Mouse (Mus musculus) lung, adult 18-20 months (tissue): ENCODE measurements around the gene Apeh.

Experiments used
- DNase-seq, 2 experiments: peaks; one replicate each; pipeline ENCODE4 v3.0.0; 2022; ENCODE audit warnings: mixed read lengths in 2 of 2

Apeh gene

DNA sequence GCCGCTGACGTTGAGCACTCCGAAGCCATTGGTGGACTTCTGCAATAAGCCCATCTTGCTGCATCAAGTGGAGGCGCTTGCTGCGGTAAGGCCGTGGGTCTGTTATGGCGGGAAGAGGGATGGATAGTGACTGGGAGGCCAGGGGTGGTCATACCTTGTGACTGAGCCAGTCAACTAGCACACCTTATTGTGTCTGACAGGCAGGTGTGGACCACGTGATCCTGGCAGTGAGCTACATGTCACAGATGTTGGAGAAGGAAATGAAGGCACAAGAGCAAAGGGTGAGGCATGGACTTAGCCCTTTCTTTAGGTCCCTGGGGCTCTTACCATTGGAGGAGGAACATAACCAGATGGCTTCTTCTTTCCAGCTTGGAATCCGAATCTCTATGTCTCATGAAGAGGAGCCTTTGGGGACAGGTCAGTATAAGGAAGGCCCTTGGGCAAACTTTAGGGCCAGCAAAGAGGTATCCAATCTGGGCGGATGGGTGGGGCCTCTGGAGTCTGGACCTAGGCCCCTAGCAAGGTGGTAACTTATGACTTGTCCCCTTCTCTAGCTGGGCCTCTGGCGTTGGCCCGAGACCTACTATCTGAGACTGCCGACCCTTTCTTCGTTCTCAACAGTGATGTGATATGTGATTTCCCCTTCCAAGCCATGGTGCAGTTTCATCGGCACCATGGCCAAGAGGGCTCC, 44.7 kb downstream of the Apeh start:
- DNase-seq: no peak

DNA sequence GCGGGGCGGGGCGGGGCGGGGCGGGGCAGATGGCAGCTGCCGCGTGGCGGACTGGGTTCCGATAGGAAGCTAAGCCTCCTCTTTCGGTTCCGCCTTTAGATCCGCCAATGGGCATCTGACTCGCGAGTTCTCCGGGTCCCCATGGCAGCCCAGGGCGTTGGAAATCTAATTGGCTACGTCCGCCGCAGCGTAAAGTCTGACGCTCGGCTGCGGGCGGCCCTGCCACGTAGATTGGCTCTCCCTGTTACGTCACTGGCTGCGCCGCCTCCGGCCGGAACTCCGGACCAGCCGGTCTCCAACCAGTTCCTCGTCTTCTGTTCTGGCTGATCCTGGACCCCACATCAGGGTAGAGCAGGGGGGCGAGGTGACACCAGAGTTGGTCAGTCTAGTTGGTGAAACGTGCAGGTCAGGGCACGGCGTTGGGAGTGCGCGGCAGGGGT, 45.4 kb downstream of the Apeh start, which contains the start of gene Gmppb:
Gene Gmppb, plus strand, starts transcription at position 227 of the 440 bp plus-strand sequence.
- DNase-seq: peak; percentile 98

DNA sequence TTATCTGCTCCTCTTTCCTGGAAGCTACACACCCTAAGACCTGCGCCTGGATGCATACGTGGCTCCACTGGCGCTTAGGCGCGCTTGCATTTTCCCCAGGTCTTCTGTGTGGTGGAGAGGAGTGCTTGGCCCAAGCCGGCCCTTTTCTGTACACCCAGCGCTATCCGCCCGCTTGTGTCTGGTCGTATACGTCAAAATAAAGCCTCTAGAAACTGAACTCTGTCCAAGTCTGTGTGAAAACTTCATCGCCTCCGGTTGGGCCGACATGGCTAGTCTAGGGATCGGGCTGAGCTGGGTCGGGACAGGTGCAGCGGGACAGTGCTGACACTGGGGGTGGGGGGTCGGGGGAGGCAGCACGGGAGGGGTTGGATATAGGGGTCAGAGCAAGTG, 45.8 kb downstream of the Apeh start:
- DNase-seq: no peak

DNA sequence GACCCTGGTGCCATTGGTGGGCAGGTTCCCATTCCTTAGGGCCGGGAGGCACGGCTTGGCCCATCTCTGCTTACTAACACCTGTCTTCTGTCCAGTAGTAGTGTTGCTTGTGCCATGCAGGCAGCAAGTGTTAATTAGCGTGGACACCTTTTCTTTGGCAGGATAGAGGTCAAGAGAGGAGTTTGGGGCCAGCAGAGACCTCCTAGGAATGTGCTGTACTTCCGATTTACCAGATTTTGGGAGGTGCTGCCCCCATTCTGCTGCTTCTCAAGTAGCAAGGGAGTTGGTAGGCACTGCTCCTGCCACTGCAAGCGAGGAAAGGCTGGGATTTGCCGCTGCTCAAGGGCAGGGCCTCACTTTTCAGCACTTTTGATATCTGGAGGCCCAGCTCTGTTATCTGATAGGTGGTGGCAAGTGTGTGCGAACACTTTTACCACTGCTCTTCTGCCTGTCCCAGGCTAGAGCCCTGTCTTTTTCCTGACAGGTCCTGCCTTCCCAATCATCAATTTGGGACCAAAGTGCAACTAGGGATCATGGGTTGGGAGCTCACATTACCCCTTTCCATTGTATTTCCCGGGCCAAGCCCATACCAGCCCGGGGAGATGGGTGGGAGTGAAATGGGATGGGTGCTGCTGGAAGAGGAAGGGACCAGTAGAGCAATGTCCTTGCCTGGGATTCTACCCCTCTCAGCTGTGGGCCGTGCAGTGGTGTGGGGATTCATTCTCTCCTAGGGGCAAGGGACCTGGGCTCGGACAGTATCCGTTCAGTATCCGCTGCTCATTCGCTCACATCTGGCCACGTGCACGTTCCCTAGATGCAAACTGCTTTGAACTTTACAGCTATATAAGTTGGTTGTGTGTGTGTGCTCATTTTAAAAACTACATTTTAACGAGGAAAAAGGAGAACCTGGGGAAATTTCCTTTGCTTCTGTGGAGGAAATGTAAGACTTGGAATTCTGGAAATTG, 46.5 kb downstream of the Apeh start:
- no peak for DNase-seq

DNA sequence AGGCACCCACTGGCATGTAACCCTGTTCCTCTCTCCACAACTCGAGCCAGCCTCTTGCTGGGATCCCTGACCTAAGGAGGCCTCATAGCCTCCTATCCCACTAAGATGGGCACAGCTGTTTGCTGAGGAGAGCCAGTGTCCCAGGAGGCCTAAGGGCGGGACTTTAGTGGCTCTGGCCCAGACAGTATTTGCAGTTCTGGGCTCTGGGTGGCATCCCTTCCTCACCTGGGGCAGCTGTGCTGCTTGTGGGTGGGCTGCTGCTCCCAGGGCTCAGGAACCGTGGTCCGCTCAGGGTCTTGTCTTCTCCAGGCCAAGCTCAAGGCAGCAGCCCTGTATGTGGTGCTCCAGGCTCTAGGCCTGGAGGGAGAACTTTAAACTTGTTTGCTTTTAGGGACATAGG, 47.8 kb downstream of the Apeh start:
- DNase-seq: no peak

DNA sequence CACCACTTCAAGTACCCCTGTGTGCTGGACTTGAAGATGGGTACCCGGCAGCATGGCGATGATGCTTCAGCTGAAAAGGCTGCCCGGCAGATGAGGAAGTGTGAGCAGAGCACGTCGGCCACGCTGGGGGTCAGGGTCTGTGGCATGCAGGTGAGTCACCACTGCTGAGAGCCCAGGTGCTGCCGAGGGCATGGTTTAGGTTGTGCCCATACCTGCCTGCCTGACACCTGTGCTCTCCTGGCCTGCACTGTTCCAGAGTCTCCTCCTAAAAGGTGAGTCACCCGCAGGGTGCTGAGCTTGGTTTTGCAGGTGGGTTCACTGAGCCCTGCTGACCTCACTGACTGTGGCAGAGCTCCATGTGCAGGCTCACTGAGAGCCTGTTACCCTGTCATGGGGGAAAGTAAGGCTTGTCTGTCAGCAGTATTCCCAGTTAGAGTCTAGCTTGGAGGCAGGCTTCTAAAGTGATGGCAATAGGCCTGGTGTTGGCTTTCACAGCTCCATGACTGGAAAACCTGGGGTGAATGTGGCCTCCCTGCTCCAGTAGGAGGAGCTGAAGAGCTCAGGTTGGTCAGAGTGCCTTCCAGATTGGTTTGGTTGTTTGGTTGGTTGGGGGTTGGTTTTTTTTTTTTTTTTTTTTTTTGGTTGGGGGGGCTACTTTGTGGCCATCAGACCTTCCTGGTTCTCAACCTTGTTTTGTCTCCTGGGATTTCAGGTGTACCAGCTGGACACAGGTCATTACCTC, 49.5 kb downstream of the Apeh start:
- DNase-seq: no peak
